Mouse (Mus musculus): ENCODE data around the gene Htra3.

The Htra3 gene

DNA sequence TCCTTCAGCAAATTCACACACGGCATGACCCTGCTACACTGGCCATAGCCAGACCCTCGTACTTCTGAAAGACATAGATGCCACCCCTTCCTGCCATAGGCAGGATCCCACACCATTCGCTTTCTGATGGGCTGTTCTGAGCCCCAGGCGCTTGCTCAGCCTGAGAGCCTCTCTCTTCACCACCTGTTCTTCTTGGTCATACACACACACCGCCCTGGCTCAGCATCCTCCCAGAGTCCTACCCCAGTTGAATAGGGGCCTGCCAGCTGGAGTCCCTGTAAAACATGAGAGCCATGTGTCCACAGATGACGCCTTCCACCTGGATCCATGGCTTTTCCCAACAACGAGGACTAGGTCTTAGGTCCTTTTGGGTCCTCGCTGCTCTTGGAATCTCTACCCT, 66.9 kb downstream of the Htra3 start:
- no peak for DNase-seq (ENCODE audit: low read depth, low spot score)

DNA sequence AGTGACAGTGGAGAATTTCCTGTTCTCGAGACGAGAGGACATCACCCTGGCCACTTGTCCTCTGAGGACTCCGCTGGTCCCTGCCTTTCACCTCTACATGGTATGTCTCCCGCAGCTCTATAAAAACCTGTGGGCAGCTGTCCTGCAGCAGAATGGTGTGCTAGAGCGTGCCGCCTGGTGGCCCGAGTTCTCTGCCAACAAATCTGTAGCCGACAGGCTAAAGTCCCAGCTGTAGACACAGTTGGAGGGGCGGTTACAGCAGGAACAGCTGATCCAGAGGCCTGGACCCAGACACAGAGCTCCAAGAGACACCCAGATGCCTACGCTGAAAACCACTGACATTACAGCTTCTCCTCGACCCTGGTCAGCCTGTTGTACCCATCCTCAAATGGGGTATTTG, 67.7 kb downstream of the Htra3 start:
- DNase-seq (ENCODE audit: low read depth, low spot score): no peak

DNA sequence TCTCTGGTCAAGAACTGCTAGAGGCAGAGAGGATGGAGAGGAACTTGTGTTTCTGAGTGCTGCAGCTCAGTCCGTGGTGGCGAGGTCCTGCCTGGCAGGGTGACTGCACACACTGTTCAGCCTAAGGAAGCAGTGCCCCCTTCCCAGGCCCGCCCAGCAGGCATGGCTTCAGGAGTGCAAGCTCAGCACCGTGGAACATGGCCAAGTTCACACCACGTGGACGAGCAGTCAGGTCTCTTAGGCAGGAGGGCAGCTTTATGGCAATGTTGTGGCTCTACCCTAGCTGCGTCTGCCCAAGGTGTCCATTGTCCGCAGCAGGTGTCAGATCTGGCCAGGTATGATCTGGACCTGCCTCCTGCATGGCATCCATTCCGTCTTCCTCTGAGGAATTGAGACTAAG, 68.4 kb downstream of the Htra3 start:
- DNase-seq (ENCODE audit: low read depth, low spot score): no peak

DNA sequence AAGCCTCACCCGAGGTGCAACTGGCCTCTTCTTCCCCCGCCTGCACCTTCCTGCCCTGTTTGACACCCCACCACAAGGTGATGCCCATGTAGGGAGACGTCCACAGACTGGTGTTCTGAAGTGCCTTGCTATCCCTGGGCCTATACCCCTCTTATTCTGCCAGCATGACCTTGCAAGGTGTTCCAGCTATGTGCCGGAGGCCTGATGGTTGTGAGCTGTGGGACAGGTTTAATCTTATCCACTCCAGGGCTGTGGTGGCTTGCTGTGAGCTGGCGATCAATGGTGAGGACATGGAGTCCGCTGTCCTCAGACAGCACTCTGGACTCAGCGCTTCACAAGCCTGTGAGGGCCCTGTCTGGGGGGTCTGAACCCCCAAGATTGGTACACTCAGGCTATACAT, 69.2 kb downstream of the Htra3 start:
- DNase-seq (ENCODE audit: low read depth, low spot score): no peak

DNA sequence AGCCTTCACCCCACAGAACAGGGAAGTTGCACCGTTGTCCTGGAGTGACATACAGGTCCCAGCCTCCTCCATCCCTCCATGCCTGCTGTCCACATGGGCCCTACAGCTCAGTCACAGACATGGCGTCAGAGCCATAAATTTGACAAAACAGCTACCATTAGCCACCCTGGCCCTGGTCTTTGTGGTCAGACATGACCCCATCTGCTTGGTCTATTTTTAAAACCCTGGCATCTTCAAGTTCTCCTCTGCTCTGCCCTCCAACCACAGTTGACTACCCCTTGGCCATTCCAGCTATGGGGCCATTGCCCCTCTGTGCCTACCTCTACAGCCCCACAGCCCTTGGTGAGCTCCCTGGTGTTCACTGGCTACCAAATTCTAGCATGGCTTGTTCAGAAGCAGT, 69.6 kb downstream of the Htra3 start:
- DNase-seq (ENCODE audit: low read depth, low spot score): no peak

DNA sequence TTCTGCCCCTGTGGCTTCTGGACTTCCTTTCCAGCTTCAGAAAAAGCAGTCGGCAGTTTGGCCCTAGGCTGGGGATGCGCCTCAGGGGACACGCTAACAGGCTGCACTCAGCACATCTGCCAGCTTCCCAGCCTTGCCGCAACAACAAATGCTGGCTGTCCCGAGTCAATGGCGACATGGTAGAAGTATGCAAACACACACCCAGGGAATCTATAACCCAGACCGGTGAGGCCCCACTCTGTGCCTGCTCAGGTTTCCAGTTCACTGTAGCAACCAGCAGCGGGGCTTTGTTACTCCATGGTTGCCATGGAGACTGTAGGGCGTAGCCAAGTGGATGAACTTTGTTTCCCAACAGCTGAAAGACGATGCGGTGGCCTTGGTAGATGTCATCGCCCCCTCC, 70.2 kb downstream of the Htra3 start:
- DNase-seq (ENCODE audit: low read depth, low spot score): peak; percentile 93

DNA sequence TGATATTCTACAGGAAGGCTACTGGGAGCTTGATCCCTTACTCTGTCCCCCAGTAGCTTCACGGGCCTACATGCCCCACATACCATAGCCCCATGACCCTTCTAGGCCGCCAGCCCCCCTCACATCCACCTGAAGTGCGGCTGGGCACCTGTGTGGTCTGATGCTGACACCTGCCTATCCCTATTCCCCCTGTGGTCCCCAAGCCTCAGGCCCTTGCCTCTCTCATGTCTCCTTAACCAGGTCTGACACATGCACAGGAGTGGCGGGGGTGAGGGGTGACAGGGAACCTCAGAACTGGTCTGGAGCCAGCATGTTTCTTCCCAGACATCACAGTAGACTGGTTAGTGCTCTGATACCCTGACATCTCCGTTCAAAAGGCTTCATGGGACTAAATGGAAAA, 71.0 kb downstream of the Htra3 start:
- DNase-seq (ENCODE audit: low read depth, low spot score): no peak

DNA sequence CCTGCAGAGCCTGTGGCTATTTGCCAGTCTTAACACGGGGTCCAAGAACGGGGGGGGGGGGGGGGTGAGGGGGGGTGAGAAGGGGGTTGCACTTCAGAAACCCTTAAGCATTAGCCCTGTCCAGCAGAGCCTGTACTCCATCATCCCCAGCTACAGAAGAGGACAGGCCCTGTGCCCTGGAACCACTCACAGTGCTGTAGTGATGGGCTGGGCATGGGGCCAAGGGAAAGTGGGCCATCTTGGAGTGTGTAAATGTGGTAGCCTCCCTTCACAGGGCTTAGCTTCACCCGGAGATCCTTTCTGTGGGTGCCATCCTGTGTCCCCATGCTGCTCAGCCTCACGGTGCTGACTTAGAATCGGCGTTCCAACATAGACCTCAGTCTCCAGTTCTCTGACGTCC, 71.8 kb downstream of the Htra3 start:
- no peak for DNase-seq (ENCODE audit: low read depth, low spot score)

DNA sequence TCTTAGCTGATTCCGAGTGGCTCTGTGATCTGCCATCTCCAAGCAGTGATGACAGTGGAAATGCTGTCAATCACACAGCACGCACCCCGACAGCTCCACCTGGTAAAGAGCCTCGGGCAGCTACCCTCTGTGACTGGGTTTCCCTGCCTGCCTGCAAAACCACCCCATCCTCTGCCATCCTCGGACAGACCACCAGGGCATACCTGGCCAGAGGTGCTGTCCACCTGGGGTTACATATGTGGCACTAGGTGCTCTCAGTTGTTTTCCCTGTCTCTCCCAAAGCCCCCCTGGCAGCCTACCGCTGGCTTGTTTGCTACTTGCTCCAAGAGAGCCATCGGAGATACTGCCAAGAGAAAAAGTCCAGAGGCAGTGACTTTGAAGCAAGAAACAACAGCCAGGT, 72.8 kb downstream of the Htra3 start:
- DNase-seq (ENCODE audit: low read depth, low spot score): no peak

DNA sequence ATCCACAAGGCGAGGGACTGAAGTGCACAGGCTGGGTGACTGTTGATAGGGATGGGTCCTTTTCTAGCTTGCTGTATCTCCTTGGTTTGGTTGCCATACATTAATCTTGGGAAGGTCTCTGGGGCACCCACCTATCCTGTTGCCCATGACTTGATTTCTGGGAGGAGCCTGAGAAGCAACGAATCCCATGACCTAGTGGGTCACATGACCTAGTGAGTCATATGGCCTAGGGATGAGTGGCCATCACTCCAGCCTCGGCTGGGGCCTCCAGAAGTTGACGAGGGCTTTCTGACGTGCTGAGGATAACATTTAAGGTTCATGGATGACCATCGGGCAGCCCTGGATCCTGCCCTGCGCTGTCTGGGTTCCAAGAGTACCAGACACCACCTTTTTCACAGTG, 74.2 kb downstream of the Htra3 start:
- no peak for DNase-seq (ENCODE audit: low read depth, low spot score)
